ENCODE assay signal across 10 mouse cellular contexts in the genomic region with DNA sequence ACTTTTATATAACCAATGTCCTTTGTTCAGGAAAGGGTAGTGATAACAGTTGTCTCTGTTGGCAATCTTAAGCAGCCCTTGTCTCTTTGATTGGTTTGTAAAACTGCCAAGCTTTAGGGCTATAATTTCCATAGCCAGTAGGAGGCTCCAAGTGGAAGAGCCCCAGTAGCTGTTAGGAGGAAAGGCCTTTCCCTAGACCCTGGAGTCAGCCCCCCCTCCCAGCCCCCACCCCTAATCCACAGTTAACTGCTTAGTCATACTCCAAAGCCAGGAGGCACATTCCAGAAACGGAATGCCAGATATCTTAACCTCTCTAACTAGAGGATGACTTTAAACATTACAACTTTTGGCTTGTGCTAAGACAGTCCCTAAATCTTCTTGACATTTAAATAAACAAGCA. TPM values are rescaled to one million over a fixed set of nuclear protein-coding genes. Genes with fewer than 3 reads are reported as not detected.
DNase-seq lines count a peak whose midpoint lies in the region; ATAC-seq and TF ChIP-seq lines count a peak whose summit lies in the region.
"Had no signal": no experiment of that assay in that cellular context is flagged by ENCODE, and none has a peak within 500 bp of the region (broad histone marks: within the 10 kb centered on the region; RNA-seq: fewer than 3 reads in every experiment).

No protein-coding gene starts in this region.

- ATAC-seq in heart, postnatal 0 days (ENCODE audit: insufficient read depth, low read depth), result no peak; the same call in 1 of the 2 replicates
- ATAC-seq in lung, embryonic 16.5 days (ENCODE audit: low read depth), result peak; percentile 84

- H3K27me3 ChIP-seq in heart, postnatal 0 days (ENCODE audit: control insufficient read depth, insufficient read depth, low read length), result peaks cover 3% of the 10 kb centered on the region; the same call in 1 of the 2 replicates
- H3K27me3 ChIP-seq in lung, embryonic 16.5 days (ENCODE audit: control insufficient read depth, insufficient read depth, low read depth, low read length), result no peaks in the 10 kb centered on the region
- 0 out of 2 replicates have a peak, but pooled peaks cover 9% of the 10 kb centered on the region for H3K27me3 ChIP-seq in embryonic facial prominence, embryonic 10.5 days (replicated peaks; ENCODE audit: low read depth, poor library complexity, severe bottlenecking)
- H3K27me3 ChIP-seq: embryonic facial prominence, embryonic 13.5 days; heart, embryonic 13.5 days had no signal

- DNase-seq in heart, postnatal 0 days (ENCODE audit: low spot score), result peak; percentile 32
- DNase-seq in heart, adult 11 months, result no peak
- no peak for DNase-seq in lung, adult 18-20 months
- peak; percentile 34 for DNase-seq in embryonic facial prominence, embryonic 10.5 days (ENCODE audit: low spot score)
- DNase-seq in yolk sac, embryonic 10.5 days (ENCODE audit: low spot score), result peak; percentile 78
- no peak for DNase-seq in ovary, postnatal 36 days (ENCODE audit: low spot score)
- DNase-seq in left cerebral cortex, postnatal 10 days (ENCODE audit: extremely low spot score in 1 of 2, low spot score in 2 of 2), result no peak

- no peak overlapping the region for H3K4me3 ChIP-seq in heart, postnatal 0 days (ENCODE audit: low read depth, low read length)
- no peak overlapping the region for H3K4me3 ChIP-seq in lung, embryonic 16.5 days (ENCODE audit: low read length)
- no peak overlapping the region for H3K4me3 ChIP-seq in embryonic facial prominence, embryonic 10.5 days
- H3K4me3 ChIP-seq: embryonic facial prominence, embryonic 13.5 days; heart, embryonic 13.5 days had no signal

- no peaks in the 10 kb centered on the region for H3K4me1 ChIP-seq in heart, postnatal 0 days (ENCODE audit: control insufficient read depth, insufficient read depth)
- H3K4me1 ChIP-seq in lung, embryonic 16.5 days (replicated peaks; ENCODE audit: control insufficient read depth, insufficient read depth, low read length), result no peaks in the 10 kb centered on the region
- H3K4me1 ChIP-seq in embryonic facial prominence, embryonic 10.5 days, result 0 out of 2 replicates have a peak, but pooled peaks cover 6% of the 10 kb centered on the region
- H3K4me1 ChIP-seq: embryonic facial prominence, embryonic 13.5 days had no signal

- intact Hi-C loops in left cerebral cortex, postnatal 10 days (cut with DNase I), result no loop called here

- WGBS in heart, postnatal 0 days, result 0% methylated on average over 1 of the region's 1 CpGs
- 0% methylated on average over 1 of the region's 1 CpGs for WGBS in lung, embryonic 16.5 days
- WGBS in embryonic facial prominence, embryonic 10.5 days, result 7% methylated on average over 1 of the region's 1 CpGs

- H3K27ac ChIP-seq in heart, postnatal 0 days (ENCODE audit: low read depth), result no peak overlapping the region
- H3K27ac ChIP-seq in lung, embryonic 16.5 days (ENCODE audit: low read length), result no peak overlapping the region
- no peak overlapping the region for H3K27ac ChIP-seq in embryonic facial prominence, embryonic 10.5 days (replicated peaks)
- H3K27ac ChIP-seq: embryonic facial prominence, embryonic 13.5 days; heart, embryonic 13.5 days had no signal

- no peak overlapping the region for H3K9ac ChIP-seq in heart, postnatal 0 days (replicated peaks; ENCODE audit: low read depth, low read length)
- no peak overlapping the region for H3K9ac ChIP-seq in lung, embryonic 16.5 days (ENCODE audit: low read length)
- H3K9ac ChIP-seq: embryonic facial prominence, embryonic 13.5 days; heart, embryonic 13.5 days had no signal

- no peak for TF ChIP-seq CTCF in heart, postnatal 0 days (IDR thresholded peaks at IDR 0.05; ENCODE audit: low read depth)

- H3K9me3 ChIP-seq in heart, postnatal 0 days (replicated peaks; ENCODE audit: control insufficient read depth, low read length), result no peaks in the 10 kb centered on the region
- no peaks in the 10 kb centered on the region for H3K9me3 ChIP-seq in lung, embryonic 16.5 days (ENCODE audit: control insufficient read depth, low read length)
- H3K9me3 ChIP-seq in embryonic facial prominence, embryonic 10.5 days, result no peaks in the 10 kb centered on the region
- H3K9me3 ChIP-seq: embryonic facial prominence, embryonic 13.5 days; heart, embryonic 13.5 days had no signal

- no peak for TF ChIP-seq EP300 in heart, postnatal 0 days (IDR thresholded peaks at IDR 0.05; ENCODE audit: low read depth)

- H3K36me3 ChIP-seq in heart, postnatal 0 days (replicated peaks; ENCODE audit: control insufficient read depth, insufficient read depth, low read length), result no peaks in the 10 kb centered on the region
- no peaks in the 10 kb centered on the region for H3K36me3 ChIP-seq in lung, embryonic 16.5 days (ENCODE audit: control insufficient read depth, insufficient read depth, low read length)
- no peaks in the 10 kb centered on the region for H3K36me3 ChIP-seq in embryonic facial prominence, embryonic 10.5 days (replicated peaks)
- H3K36me3 ChIP-seq: embryonic facial prominence, embryonic 13.5 days; heart, embryonic 13.5 days had no signal

- H3K4me2 ChIP-seq in heart, postnatal 0 days (ENCODE audit: low read depth, low read length), result no peak overlapping the region
- no peak overlapping the region for H3K4me2 ChIP-seq in lung, embryonic 16.5 days (ENCODE audit: low read depth, low read length)
- H3K4me2 ChIP-seq: embryonic facial prominence, embryonic 13.5 days; heart, embryonic 13.5 days had no signal

RNA-seq across cellular contexts. Expression of a gene that starts 7.4 kb away (rescaled TPM):
- 3.1 and 3.6 TPM in 2 replicates for total RNA-seq in heart, postnatal 0 days (2014; rRNA removed; ENCODE audit: low replicate concordance)
- 0.94 and 1.2 TPM in 2 replicates for polyA plus RNA-seq in heart, postnatal 0 days (2015; fragmentation: Nextera tagmentation; extraction: Ambion mirVana)
- polyA plus RNA-seq in lung, embryonic 16.5 days (2015; fragmentation: Nextera tagmentation; extraction: Ambion mirVana), result 3.6 and 4.3 TPM in 2 replicates
- polyA plus RNA-seq in embryonic facial prominence, embryonic 10.5 days (2016; fragmentation: Nextera tagmentation; extraction: Ambion mirVana), result 6.4 and 8.6 TPM in 2 replicates
- 1 to 10 TPM; 7.3 to 7.5 TPM for total RNA-seq in left cerebral cortex, postnatal 10 days (2021)

RNA-seq across cellular contexts. Expression of a gene that starts 22.9 kb away (rescaled TPM):
- 0.95 and 1.2 TPM in 2 replicates for total RNA-seq in heart, postnatal 0 days (2014; rRNA removed; ENCODE audit: low replicate concordance)
- 0.84 and 1.0 TPM in 2 replicates for polyA plus RNA-seq in heart, postnatal 0 days (2015; fragmentation: Nextera tagmentation; extraction: Ambion mirVana)
- polyA plus RNA-seq in lung, embryonic 16.5 days (2015; fragmentation: Nextera tagmentation; extraction: Ambion mirVana), result 6.5 and 6.8 TPM in 2 replicates
- polyA plus RNA-seq in embryonic facial prominence, embryonic 10.5 days (2016; fragmentation: Nextera tagmentation; extraction: Ambion mirVana), result 2.3 and 2.9 TPM in 2 replicates
- 10 to 100 TPM; 16.9 to 19.7 TPM for total RNA-seq in left cerebral cortex, postnatal 10 days (2021)

Comparison
In these comparisons a context has a peak if more than half of its experiments do, and no peak if none do; other contexts are left out.
1. DNase-seq: peak in heart, postnatal 0 days (single experiment), embryonic facial prominence, embryonic 10.5 days (single experiment) and yolk sac, embryonic 10.5 days (single experiment); none in heart, adult 11 months (single experiment), lung, adult 18-20 months (0 of 2), ovary, postnatal 36 days (single experiment) and left cerebral cortex, postnatal 10 days (0 of 2).